Mouse (Mus musculus): Measurements from ENCODE around the gene Ttc28. TPM values are rescaled to one million over a fixed set of nuclear protein-coding genes. Genes with fewer than 3 reads are reported as not detected.

Ttc28 gene
- total and polyA plus RNA-seq, 3 experiments: 0.21 to 0.89 (median 0.28) TPM

DNA sequence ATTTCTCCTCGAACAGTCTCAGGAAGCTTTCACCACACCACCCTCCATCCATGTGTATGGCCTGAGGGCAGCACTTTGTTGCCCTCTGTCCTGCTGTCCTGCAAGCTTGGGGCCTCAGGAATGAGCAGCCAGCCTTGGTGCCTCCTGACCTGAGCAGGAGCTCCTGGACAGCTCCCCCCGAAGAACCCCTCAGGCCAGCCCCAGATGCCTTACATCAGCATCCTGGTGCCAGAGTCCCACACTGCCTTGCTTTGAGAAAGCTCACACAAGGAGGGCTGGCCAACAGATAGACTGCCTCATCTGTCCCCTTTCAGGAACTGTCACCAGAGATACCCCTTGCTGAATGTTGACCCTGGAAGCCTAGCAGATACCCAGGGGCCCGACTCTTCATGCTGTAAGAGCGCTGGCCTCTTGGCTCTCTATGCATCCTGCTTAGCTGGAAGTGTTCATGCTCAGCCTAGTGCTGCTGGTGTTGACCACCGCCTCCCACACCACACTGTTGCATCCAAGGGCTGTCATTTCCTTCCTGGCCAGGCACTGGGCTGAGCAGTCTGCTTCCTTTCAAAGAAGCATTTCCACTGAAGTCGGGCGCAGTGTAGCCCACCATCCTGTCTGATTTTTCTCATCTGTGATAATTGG lies 259.4 kb downstream of the Ttc28 start:
- Histone ChIP-seq H3K4me1 (ENCODE audit: control insufficient read depth in 1 of 2, insufficient read depth in 2 of 2) (peaks cover 7 to 30% of the 10 kb centered on the region in 2 experiments), H3K27me3 (replicated peaks) (peaks cover 9% of the 10 kb centered on the region), H3K36me3 (replicated peaks in 1 of 2; ENCODE audit: control insufficient read depth in 1 of 2, insufficient read depth in 1 of 2, low read length in 1 of 2) (no peaks in the 10 kb centered on the region), H3K4me3 (replicated peaks in 1 of 3; ENCODE audit: low read depth in 2 of 3, low read length in 2 of 3, poor library complexity in 1 of 3) (no peak overlapping the region), H3K27ac (ENCODE audit: insufficient read depth, low read depth) (no peak overlapping the region), H3K9me3 (replicated peaks; ENCODE audit: low read length) (no peaks in the 10 kb centered on the region), H3K9ac (ENCODE audit: insufficient read depth, low read depth) (no peak overlapping the region), H3K4me2 (ENCODE audit: insufficient read depth, low read depth, poor library complexity, severe bottlenecking) (no peak overlapping the region), H3K79me2 (replicated peaks; ENCODE audit: control insufficient read depth, extremely low read depth, insufficient read depth, poor library complexity, severe bottlenecking) (no peaks in the 10 kb centered on the region)
- in situ Hi-C loops (cut with MboI; ENCODE audit: low pct_ligation_motif_present, low pct_unique_long_range_greater_than_20kb, low sequenced_read_pairs) (no loop called here), dilution Hi-C loops (cut with MboI; ENCODE audit: extremely low pct_ligation_motif_present, extremely low pct_unique_long_range_greater_than_20kb, low sequenced_read_pairs) (no loop called here)
- no peak for TF ChIP-seq MEF2A (IDR thresholded peaks at IDR 0.05; ENCODE audit: borderline replicate concordance, low read depth, low read length)
- no peak for TF ChIP-seq SIN3A (IDR thresholded peaks at IDR 0.05; ENCODE audit: low read length)
- TF ChIP-seq E2F4 (IDR thresholded peaks at IDR 0.05; ENCODE audit: insufficient replicate concordance, low read depth, low read length): no peak
- no peak for TF ChIP-seq CHD1 (IDR thresholded peaks at IDR 0.05; ENCODE audit: low read depth, low read length)
- no peak for TF ChIP-seq RAD21 (IDR thresholded peaks at IDR 0.05; ENCODE audit: low read depth, low read length)
- no peak for TF ChIP-seq POLR2AphosphoS2 (IDR thresholded peaks at IDR 0.05; ENCODE audit: low read depth, low read length)
- no peak for TF ChIP-seq ZNF384 (IDR thresholded peaks at IDR 0.05; ENCODE audit: low read depth, low read length)
- no peak for TF ChIP-seq IRF4 (IDR thresholded peaks at IDR 0.05; ENCODE audit: low read depth, low read length)
- TF ChIP-seq BHLHE40 (IDR thresholded peaks at IDR 0.05; ENCODE audit: low read depth, low read length): no peak
- no peak for TF ChIP-seq UBTF (IDR thresholded peaks at IDR 0.05; ENCODE audit: low read depth, low read length)
- no peak for TF ChIP-seq ETS1 (conservative IDR thresholded peaks at IDR 0.05; ENCODE audit: low read depth, low read length)
- no peak for TF ChIP-seq EP300 (IDR thresholded peaks at IDR 0.05; ENCODE audit: low read length)
- no peak for TF ChIP-seq MAFK (IDR thresholded peaks at IDR 0.05; ENCODE audit: insufficient replicate concordance, low read length)
- TF ChIP-seq KAT2A (IDR thresholded peaks at IDR 0.05; ENCODE audit: insufficient replicate concordance, low read length): no peak
- DNase-seq (ENCODE audit: extremely low read depth): no peak

DNA sequence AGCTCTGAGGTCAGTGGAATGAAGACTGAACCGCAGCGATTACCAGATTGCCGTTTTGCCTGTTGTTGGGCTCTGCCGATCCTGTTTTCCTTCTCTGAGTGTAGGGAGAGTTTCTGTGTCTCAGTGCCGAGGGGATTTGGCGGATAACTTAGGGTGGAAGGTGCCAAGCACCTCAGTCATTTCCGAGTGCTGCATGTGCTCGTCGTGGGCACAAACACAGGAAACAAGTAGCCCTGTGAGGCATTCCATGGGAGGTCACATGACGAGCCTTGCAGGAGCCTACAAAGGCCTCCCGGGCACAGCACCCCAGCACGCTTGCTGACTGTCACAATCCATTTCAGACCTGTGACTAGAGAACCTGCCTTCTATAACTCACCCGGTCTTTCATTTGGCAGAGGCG lies 260.0 kb downstream of the Ttc28 start:
- Histone ChIP-seq H3K9me3 (replicated peaks; ENCODE audit: low read length) (no peaks in the 10 kb centered on the region), H3K9ac (ENCODE audit: insufficient read depth, low read depth) (no peak overlapping the region), H3K4me2 (ENCODE audit: insufficient read depth, low read depth, poor library complexity, severe bottlenecking) (no peak overlapping the region), H3K4me1 (ENCODE audit: control insufficient read depth in 1 of 2, insufficient read depth in 2 of 2) (peaks cover 10 to 30% of the 10 kb centered on the region in 2 experiments), H3K79me2 (replicated peaks; ENCODE audit: control insufficient read depth, extremely low read depth, insufficient read depth, poor library complexity, severe bottlenecking) (no peaks in the 10 kb centered on the region), H3K4me3 (replicated peaks in 1 of 3; ENCODE audit: low read depth in 2 of 3, low read length in 2 of 3, poor library complexity in 1 of 3) (no peak overlapping the region), H3K27ac (ENCODE audit: insufficient read depth, low read depth) (no peak overlapping the region), H3K36me3 (replicated peaks in 1 of 2; ENCODE audit: control insufficient read depth in 1 of 2, insufficient read depth in 1 of 2, low read length in 1 of 2) (no peaks in the 10 kb centered on the region), H3K27me3 (replicated peaks) (peaks cover 11% of the 10 kb centered on the region)
- in situ Hi-C loops (cut with MboI; ENCODE audit: low pct_ligation_motif_present, low pct_unique_long_range_greater_than_20kb, low sequenced_read_pairs) (no loop called here), dilution Hi-C loops (cut with MboI; ENCODE audit: extremely low pct_ligation_motif_present, extremely low pct_unique_long_range_greater_than_20kb, low sequenced_read_pairs) (no loop called here)
- no peak for DNase-seq (ENCODE audit: extremely low read depth)
- no peak for TF ChIP-seq JUN (IDR thresholded peaks at IDR 0.05; ENCODE audit: insufficient read depth, low read depth, low read length)

All from CH12.LX (cell line).